Mouse (Mus musculus) adrenal gland, adult 2 months (tissue): Measurements from ENCODE around the gene Lpin3. TPM values are rescaled to one million over a fixed set of nuclear protein-coding genes. Genes with fewer than 3 reads are reported as not detected.

ENCODE experiments used
- DNase-seq: peaks from one replicate; pipeline ENCODE4 v3.0.0; 2021
- polyA plus RNA-seq: library from polyadenylated mRNA; depleted of rRNA; stranded (reverse); fragments of >200 nt; gene quantifications from 2 replicates; pipeline ENCODE4 v1.2.3, GENCODE M21; 2012
- total RNA-seq, 2 experiments: library from RNA; stranded (reverse); gene quantifications; 2 replicates each; pipeline ENCODE4 v1.2.3; 2021

Gene Lpin3
- total and polyA plus RNA-seq, 3 experiments: 38.0 to 48.5 (median 43.2) TPM

DNA sequence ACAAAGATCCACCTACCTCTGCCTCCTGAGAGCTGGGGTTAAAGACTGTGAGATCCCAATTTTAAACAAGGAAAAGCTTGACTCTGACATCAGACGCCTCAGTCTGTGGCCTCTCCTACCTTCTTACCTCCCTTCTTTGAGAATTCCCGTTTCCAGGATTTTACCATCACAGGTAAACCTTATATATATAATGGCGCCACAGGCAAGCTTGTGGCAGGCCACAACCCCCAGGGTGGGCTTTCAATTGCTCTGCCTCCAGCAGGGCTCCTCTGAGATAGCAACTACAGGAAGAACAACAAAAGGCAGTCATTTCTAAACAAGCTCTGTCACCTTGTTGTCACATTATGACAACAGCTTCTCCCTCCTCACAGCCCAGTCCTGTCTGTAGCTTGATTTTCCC lies 5.8 kb downstream of the Lpin3 start:
- DNase-seq: no peak

DNA sequence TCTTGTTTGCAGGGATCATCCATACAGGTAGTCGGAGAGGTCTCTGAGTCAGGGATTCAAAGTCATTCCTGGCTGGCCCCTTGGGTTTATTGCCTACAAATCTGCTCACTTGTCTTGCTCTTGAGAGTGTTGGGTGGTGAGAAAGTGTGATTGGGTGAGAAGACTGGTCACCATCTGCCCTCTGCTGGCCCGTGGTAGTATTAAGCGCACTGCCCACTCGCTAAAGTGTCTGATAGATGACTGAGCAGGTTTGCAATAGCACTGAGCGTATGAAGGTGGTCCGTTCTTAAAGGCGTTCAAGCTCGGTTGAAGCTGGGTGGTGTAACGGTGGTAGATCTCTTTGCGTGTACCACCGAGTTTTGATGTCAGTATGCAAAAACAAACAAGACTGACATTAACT lies 6.8 kb downstream of the Lpin3 start:
- DNase-seq: peak; percentile 84

DNA sequence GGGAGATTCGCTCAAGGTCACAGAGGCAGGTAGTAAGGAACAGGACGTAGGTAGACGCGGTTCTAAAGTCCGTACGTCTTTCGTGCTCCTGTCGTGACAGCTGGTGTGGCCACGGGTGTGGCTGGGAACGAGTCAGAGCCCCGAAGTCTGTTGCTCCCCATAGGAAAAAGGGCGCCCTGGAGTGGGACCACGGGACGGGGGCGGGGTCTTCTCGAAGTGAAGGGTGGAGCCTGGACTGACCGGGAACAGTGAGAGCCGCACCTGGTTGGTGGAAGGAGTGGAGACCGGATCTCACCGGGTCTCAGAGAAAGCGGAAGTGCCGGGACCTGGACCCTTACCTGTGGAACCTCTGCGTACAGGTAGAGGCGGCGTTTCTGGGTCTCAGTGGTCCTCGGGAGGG lies 7.4 kb downstream of the Lpin3 start:
- no peak for DNase-seq

GRCm38 (mm10) chr2:160891045-160891444 lies 10.6 kb downstream of the Lpin3 start:
- no peak for DNase-seq

GRCm38 (mm10) chr2:160891697-160892096 lies 11.2 kb downstream of the Lpin3 start:
- DNase-seq: peak; percentile 72

GRCm38 (mm10) chr2:160901656-160902412 lies 21.4 kb downstream of the Lpin3 start:
- no peak for DNase-seq

- no peak for DNase-seq
Observed at GRCm38 (mm10) chr2:160905301-160905700, 24.8 kb downstream of the Lpin3 start.

DNA sequence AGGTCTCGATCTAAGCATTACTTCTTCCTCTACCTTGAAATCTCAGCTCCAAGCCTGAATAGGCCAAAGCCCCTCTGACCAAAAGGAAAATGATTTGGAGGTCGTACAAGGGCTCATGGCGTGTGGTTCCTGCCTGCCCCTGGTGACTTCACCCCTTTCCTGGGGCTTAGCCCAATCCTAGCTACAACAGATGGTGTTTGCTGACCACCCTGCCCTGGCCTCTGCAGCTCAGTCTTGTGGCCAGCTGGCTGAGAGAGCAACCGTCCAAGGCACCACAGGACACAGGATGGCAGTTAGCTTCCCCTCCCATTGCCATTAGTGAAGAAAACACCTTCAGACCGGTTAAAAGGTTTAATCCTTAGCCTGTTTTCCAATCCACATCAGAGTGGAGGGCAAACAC lies 25.6 kb downstream of the Lpin3 start:
- no peak for DNase-seq

DNA sequence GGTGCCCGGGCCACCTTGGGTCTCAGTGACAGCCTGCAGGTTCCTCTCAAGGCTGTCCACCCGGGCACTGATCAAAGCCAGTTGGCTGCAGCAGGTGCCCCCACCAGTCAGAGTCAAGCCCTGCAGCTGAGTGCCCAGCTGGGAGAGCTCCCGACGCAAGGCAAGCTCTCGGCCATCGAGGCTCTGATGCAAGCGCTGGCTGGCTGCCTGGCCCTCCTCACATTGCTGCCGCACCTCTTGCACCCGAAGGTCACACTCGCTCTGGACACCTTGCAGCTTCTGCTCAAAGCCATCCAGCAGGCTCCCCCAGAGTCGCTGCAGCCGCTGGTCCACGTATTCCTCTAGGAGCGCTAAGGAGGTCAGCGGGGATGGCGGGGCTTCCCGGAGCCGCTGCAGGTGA lies 28.1 kb downstream of the Lpin3 start:
- DNase-seq: peak; percentile 44

DNA sequence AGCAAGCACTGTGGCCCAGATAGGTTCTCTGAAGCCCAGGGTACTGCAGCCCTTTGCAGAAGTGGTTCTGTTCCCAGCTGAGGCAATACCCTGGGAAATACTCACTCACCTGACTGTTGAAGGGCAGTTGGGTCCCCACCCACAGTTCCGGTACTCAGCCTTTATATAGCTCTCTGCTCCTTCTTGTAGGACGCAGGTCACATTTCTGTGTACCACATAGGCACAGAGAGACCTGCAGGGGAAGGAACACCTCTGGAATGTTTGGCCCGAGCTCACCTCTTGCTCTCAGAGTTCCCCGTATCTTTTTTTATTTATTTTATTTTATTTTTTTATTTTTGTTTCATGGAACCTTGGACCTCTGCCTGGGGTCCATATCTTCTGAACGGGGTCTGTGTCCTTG lies 30.2 kb downstream of the Lpin3 start:
- no peak for DNase-seq

GRCm38 (mm10) chr2:160911558-160912201 lies 31.2 kb downstream of the Lpin3 start:
- DNase-seq: no peak

- DNase-seq: no peak
Observed at GRCm38 (mm10) chr2:160912231-160912671, 31.8 kb downstream of the Lpin3 start, which contains the start of gene Emilin3. TSS of gene Emilin3 (minus strand) at chr2:160912328.

- DNase-seq: no peak
Observed at GRCm38 (mm10) chr2:160914656-160915055, 34.2 kb downstream of the Lpin3 start.

GRCm38 (mm10) chr2:160915821-160916610 lies 35.5 kb downstream of the Lpin3 start:
- no peak for DNase-seq

GRCm38 (mm10) chr2:160916714-160917113 lies 36.2 kb downstream of the Lpin3 start:
- DNase-seq: no peak

DNA sequence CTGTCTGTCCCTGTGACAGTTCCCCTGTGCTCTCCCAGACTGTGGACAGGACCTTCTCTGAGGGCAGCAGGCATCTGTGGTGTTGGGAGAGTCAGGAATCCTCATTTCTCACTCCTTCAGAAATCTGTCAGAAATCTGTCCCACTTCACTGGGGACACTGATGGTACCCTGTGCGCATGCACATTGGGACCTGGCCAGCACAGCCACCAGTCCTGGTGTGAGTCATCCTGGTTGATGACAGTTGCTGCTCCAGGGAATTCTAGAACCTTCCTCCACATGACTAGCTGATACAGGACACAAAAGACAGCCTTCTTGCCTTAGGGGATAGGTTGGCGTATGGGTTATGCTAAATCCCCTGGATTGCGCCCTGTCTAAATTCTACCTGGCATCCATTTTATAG lies 36.8 kb downstream of the Lpin3 start:
- peak; percentile 33 for DNase-seq

DNA sequence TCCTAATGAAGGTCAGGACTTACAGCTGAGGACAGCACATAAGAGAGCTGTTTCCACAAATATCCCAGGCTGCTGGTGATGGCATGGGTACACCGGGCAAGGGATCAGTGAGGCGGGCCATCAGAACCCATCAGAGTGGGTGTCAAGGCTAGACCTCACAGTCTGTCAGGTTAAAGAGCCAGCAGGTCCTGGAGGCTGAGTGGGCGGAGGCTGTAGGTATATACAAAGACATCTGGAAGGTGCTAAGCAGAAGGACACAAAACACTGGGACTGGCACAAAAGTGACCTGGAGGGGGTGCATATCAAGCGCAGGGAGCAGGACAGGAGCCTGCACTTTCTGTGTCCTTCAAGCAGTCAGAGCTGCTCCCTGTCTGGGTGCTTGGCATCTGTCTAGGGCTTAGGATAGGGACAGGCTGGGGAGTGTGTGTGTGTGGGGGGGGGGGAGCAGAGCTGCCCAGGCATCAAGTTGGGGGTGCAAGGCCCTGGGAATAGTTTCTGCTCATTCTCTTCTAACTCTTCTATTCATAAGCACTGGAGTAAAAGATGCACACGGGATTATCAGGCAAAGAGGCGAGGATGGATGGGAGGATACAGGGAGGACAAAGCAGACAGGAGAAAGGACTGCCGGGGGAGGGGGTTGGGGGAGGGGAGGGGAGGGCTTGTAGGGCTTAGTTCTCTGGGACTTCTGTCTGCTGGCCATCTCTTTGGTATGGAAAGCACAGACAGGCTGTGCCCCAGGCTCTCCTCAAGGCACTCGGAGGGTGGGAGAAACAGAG lies 37.9 kb downstream of the Lpin3 start:
- DNase-seq: no peak

GRCm38 (mm10) chr2:160918930-160919215 lies 38.4 kb downstream of the Lpin3 start:
- no peak for DNase-seq

DNA sequence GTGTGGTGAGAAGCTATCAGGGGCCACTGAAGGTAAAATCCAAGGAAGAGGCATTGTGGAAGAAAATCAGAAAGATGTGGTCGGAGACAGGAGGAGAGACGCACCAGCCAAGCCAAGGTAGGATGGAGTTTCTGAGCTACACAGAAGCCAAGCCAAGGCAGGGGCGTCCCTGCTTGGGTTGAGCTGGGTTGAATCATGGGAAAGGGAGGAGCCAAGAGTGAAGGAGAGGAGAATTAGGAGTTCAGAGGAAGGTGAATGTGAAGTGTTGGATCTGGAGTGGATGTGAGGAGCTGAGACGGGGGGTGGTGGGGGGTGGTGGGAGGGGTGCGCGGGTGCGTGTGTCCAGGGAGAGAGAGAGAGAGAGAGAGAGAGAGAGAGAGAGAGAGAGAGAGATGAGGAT lies 40.8 kb downstream of the Lpin3 start:
- DNase-seq: no peak

DNA sequence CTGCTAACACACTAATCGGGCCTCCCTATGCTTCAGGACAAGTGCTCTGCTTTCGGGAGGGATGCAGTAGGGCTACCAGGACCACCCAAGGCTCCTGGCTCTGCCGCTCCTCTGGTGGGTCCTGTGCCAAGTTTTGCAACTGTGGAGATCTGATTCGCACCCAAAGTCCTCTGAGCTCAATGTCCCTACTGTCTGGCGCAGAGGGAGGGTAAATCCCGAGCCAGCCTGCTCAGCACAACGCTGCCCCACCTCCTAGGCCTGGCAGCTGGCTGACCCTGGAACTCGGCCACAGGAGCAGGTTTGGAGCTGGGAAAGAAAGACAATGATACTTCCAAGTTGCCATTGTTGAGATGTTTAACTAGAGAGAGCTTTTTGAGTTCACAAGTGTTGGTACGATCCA lies 44.7 kb downstream of the Lpin3 start:
- DNase-seq: no peak

DNA sequence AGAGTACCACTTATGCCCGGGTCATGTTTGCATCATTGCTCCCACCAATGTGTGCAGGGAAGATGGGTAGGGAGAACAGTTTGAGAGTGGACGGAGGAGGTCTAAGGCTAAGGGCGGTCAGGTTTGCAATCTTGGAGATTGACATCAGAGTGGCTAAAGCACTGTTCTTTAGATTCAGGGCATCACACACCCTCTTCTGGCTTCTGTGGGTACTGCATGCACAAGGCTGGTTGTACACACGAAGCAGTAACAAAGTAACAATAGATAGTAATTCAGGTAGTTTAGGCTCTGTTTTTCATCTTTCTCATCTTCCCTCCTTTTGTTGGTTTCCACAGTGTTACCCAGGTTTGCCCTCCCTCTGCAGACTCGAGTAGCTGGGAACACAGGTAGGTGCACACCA lies 50.9 kb downstream of the Lpin3 start:
- no peak for DNase-seq

GRCm38 (mm10) chr2:160932325-160932724 lies 51.9 kb downstream of the Lpin3 start:
- no peak for DNase-seq
